Mouse (Mus musculus) gastrocnemius, postnatal 25 days (tissue): ENCODE results near the gene Txndc5. TPM values are rescaled to one million over a fixed set of nuclear protein-coding genes. Genes with fewer than 3 reads are reported as not detected.
A peak's percentile ranks its signal among the peaks of the same experiment; 100 is the strongest.

Experiments used
- DNase-seq: peaks from one replicate; pipeline ENCODE4 v3.0.0; 2022
- total RNA-seq, 2 experiments: library from RNA; stranded (reverse); gene quantifications; 1 replicate in 1 of 2; 2 replicates in 1 of 2; pipeline ENCODE4 v1.2.3; 2021

The Txndc5 gene
- total RNA-seq, 2 experiments from 2014 or later = 26.5 to 34.9 TPM

GRCm38 (mm10) chr13:38526116-38526515 is 2.5 kb downstream of the Txndc5 start:
- no peak for DNase-seq

GRCm38 (mm10) chr13:38525261-38525660 is 3.4 kb downstream of the Txndc5 start:
- DNase-seq = no peak

GRCm38 (mm10) chr13:38523231-38523630 is 5.4 kb downstream of the Txndc5 start:
- peak; percentile 27 for DNase-seq

DNA sequence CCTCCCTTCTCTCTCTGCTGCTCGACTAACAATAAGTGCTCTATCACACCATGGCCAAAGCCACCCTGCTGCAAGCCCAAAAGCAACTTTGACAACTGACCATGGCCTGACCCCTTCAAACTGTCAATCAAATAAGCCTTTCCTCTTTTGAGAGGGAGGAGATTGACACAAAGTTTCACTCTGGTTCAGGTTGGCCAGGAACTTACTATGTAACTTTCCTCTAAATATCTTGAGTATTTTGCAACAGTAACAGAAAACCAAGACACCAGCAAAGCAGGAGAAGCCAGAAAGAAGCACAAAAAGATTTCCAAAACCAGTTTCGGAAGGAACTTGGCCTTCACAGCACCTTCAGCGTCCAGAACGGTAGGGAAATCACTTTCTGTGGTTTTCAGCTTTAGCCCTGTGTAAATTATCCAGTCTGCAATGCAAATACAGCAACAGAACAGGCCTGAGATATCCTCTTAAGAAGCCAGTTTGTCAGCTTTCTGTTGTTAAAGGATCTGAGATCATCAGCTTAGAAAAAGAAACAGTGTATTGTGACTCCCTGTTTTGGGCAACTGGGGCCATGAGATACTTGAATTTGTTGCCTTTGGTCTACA is 6.5 kb downstream of the Txndc5 start:
- DNase-seq = no peak

DNA sequence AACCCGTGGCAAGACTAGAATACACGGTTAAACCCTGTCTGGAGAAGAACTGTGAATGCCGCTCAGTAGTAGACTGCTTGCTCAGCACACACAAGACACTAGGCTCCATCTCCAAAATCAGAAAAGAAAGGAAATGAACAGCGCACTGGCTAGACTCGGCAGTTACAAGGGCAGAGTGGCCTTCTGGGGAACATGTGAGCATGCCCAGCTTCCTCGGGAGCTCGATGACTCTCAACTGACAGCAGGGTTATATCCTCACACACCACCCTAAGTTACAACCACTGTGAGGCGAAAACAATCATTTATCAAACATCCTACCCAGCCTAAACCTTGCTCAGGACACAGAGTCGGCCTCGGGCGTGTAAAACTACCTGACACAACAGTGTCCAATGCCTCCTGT is 8.3 kb downstream of the Txndc5 start:
- no peak for DNase-seq

DNA sequence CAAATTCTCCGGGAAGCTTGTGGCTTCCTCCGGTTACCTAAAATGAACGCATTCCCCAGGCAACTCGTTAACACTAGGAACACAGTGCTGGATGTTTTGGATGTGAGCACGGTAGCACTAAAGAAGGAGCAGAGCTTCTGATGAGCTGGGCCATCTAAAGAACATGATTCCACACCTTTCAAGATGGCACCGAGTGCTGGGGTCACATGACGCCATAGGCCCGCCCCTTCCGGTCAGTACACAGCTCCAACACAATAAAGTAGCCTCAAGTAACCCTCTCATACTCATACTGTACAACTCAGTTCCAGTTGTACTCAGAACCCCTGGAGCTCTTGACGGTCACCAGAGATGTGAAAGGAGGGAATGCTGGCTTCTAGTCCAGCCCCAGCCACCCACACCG is 12.0 kb downstream of the Txndc5 start:
- no peak for DNase-seq

GRCm38 (mm10) chr13:38515845-38516244 is 12.8 kb downstream of the Txndc5 start:
- no peak for DNase-seq

GRCm38 (mm10) chr13:38515431-38515830 is 13.2 kb downstream of the Txndc5 start:
- no peak for DNase-seq

- no peak for DNase-seq
Observed at GRCm38 (mm10) chr13:38513921-38514320, 14.7 kb downstream of the Txndc5 start.

DNA sequence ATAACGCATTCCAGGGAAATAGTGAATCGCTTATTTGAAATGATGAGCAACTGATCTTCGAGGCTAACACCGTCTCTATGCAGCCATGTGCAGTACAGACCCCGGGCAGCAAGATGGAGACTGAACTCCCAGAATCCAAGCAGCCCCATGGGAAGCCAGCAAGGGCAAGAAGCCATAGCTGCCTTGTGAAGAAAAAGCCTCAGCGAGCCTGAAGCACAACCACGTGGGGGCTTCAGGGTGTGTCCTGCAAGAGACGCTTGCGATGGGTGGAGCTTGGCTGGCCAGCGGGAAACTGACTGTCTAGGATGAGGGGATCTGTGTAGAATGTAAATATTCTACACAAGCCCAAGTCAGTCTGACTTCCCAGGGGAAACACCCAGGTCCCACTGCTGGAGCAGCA is 16.6 kb downstream of the Txndc5 start:
- peak; percentile 15 for DNase-seq

DNA sequence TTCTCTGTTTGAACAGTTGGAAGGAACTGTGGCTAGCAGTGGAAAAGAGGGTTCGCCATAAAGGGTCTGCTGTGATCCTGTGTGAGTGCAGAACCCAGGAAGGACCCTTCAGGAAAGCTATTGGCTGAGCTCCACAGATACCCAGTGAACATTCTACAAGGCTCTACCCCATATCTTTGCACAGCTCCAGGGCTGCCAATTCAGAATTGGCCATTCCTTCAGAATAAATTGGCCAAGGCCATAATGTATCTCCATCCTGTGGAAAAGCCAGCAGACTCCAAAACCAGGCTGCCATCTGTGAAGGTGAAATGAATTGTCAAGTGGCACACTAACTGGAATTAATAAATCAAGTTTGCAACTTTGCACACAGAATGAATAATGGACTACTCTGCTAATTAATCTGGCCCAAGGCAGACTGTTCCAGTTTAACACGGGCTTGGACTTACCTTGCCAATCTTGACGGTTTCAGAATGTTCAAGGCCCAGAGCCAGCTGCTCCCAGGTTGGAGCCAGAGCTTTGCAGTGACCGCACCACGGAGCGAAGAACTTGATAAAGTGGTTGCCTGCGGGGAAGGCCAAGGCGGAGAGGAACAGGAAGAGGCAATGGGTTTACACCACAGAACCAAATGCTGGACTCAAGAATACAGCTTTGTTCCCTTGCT is 18.8 kb downstream of the Txndc5 start:
- DNase-seq = no peak

- no peak for DNase-seq
Observed at GRCm38 (mm10) chr13:38506936-38507335, 21.7 kb downstream of the Txndc5 start.

DNA sequence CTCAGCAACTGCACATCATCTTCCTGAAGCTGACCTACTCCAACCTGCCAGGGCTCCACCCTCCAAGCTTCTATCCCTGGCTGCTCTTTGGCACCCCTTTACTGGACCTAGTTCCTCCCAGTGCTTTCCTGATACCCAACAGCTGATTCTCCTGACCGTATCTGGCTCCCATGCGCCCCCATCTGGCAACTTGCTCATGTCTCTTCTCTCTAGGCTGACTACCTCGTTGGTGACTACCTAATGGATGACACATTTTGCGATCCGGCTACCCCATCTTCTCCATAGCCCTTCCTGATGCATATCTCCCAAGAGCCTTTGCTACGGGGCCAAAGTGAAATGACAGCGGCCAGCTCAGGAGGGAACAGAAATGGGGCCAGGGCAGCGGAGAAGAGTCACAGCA is 22.3 kb downstream of the Txndc5 start:
- DNase-seq = peak; percentile 44

- peak; percentile 44 for DNase-seq
Observed at GRCm38 (mm10) chr13:38503137-38503849, 25.3 kb downstream of the Txndc5 start.

DNA sequence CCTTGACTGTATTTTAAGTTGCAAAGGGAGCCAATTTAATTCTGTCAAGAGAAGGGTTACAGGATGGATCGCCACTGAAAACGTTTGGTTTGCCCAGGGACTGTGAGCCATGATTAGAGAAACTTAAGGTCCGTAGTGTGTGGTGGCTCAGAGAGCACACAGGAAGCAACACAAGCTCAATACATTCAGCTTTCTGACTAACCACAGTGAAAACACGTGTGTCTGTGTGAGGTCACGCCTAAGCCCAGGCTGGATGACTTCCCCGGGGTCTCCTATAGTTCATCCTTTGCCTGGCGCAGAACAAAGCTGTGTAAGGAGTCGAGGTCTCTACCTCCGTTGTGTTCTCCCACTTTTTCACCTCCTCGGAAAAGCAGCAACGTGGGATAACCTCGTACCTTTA is 27.3 kb downstream of the Txndc5 start:
- DNase-seq = no peak

- no peak for DNase-seq
Observed at GRCm38 (mm10) chr13:38496715-38497114, 31.9 kb downstream of the Txndc5 start.

DNA sequence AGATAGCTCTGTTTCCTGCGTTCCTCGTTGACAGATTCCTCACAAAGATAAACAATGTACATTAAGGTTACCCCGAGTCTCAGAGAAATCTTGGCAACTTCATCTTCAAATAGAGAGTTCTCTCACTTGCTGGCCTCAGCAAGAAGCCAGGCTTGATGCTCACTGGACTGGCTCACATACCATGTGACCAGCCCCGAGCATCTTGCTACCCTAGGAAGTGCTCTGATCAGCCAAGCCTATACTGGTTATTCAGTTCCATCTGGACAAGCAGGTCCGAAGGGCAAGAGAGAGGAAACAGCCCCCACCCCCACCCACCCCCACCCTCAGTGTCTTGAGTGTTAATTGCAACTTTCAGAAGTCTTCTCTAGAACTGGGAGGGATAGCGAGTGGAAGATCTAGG is 41.9 kb downstream of the Txndc5 start:
- DNase-seq = no peak

GRCm38 (mm10) chr13:38484701-38485100 is 43.9 kb downstream of the Txndc5 start:
- no peak for DNase-seq

GRCm38 (mm10) chr13:38481021-38481420 is 47.6 kb downstream of the Txndc5 start:
- DNase-seq = no peak

- no peak for DNase-seq
Observed at GRCm38 (mm10) chr13:38476936-38477335, 51.7 kb downstream of the Txndc5 start.

GRCm38 (mm10) chr13:38473497-38473896 is 55.1 kb downstream of the Txndc5 start:
- DNase-seq = no peak

GRCm38 (mm10) chr13:38472636-38473035 is 56.0 kb downstream of the Txndc5 start:
- no peak for DNase-seq

DNA sequence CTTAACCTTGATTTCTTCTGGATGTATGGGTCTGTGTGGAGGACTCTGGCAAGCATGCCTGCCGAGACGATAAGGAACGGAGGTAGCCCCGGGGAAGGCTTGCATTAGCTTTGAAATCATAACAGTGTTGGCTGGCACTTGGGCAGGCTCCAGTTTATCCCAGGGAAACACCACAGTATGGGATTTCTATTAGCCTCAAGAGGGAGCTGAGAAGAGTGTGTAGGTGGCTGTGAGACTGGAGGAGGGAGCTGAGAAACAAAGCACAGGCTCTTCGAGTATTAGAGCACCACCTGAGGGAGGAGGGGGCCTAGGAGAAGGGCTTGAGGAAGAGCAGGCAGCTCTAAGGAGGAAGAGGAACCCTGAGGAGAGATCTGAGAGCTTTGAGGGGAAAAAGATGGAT is 57.7 kb downstream of the Txndc5 start:
- no peak for DNase-seq

- no peak for DNase-seq
Observed at GRCm38 (mm10) chr13:38463410-38463809, 65.2 kb downstream of the Txndc5 start.
